Mouse (Mus musculus) liver, adult 10 weeks (tissue): ENCODE data around the gene Slc26a8. TPM values are rescaled to one million over a fixed set of nuclear protein-coding genes. Genes with fewer than 3 reads are reported as not detected.

Source experiments
- polyA plus RNA-seq: library from polyadenylated mRNA; stranded (reverse); fragments of 350-450 nt; fragmentation: Illumina TruSeq; extraction: RNeasy Lipid Tissue Mini Kit (QIAGEN cat#74804); gene quantifications from one replicate; pipeline ENCODE4 v1.2.3, GENCODE M21; 2014; ENCODE audit warnings: low read depth, low replicate concordance

Slc26a8 gene
- not detected for polyA plus RNA-seq

DNA sequence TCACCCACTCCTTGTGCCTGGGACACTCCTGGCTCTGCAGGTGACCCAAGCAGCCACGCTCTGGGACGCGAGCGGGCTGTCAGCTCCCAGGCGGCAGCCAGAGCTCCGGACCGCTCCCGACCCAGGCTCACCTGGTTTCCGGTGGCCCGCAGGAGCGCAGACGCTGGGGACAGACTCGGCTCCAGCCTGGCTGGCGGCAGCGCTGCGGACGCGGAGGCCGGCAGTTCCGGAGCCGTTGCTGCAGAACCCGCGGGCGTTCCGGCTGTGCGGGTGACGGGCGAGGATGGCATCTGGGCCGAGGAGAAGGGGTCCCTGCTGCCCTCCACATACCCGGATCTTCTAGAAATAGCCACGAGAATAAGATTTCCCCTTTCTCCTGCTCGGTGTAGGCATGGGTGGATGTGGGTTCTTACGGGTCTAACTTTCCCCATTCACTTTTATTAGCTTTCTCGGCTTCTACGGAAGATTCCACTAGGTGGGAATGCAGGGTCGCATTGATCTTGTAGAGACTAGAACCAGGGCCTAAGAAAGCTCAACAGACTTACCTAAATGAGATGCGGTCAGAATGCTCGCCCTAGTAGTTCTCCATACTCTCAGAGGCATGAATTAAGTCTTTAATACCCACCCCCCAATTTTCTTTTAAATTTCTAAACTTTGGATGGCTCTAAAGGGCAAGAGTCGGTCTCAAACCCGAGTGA, at the start of gene Slc26a8:
Gene Slc26a8, minus strand, starts transcription at position 648 of the 698 bp plus-strand sequence.

DNA sequence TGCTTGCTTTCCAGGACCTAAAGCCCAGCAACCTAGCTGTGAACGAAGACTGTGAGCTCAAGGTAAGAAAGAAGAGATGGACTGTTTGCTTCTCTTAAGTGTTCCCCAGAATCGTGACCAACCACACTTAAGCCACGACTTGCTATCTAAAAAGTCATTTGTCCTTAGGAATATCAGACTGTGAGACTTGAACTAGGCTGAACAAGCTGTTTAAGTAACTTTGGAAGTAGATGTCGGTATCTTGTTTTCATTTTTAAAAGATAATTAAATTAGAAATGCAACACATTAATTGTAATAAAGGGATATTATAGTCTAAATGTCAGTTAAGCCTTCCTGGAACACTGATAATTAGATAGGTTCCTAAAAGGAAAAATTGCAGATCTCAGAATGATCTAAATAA, 35.8 kb upstream of the Slc26a8 start, which contains the start of gene AC170998.1:
Gene AC170998.1, plus strand, starts transcription at position 301 of the 400 bp plus-strand sequence.

DNA sequence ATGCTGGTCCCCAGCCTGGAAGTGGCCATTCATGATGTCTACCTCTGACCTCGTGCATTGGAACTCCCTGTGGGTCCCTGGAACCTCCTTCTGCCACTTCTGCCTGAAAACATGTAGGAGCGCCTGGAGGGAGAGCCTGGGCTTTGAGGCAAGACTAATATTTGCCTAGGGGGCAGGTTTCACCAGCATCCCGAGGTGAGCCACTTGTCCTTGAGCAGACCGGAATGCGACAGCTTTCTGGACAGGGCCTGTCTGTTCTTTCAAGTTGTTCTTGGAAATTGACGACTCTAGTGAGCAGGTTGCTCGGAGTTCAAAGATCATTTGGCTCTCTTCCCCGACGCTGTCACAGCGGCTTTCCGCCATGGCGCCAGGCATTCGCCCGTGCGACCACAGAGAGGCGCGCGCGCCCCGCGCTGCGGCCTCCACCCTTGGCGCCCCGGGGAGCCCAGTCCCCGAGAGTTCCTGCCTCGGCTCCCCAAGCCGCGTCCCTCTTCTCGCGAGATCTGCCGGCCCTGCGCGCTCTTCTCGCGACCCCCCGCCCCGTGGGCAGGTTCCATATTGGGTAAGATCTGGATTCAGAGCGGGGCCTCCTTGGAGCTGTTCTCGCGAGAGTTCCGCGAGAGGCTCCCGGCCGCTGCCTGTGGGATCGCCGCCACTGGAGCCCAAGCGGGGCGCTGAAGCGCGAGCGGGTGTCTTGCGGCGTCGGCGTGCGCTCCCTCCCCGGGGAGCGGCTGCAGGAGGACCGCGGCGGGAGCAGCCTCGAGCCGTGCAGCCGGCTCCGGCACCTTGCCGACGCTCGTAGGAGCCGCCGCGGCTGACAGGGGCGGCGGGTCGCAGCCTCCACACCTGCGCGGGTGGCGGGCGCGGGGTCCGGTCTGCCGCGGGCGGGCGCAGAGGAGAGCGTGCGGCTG, 998 bp upstream of the Slc26a8 start, which contains the start of gene Mapk14:
Gene Mapk14, plus strand, starts transcription at position 554 of the 911 bp plus-strand sequence.

DNA sequence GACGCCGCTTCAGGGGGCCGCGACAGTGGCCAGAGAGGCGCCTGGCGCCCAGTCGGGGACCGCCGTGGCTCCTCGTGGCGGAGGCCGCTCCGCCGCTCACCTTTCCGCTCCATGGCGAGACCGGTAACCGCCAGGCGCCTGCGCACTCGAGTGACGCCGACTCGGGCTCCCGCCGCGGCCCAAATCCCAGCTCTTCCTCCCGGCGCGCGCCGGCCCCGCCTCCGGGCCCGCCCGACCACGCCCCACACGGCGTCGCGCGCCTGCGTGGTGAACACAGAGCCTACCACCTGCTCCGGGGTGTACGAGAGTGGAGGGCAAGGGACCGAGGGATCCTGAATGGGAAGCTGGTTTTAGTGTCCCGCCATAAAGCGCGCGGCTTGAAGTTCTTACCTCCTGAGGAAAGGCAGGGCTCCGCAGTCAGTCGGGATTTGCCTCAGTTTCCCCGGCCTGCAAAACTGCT, 67.7 kb downstream of the Slc26a8 start, which contains the start of gene Srpk1:
Gene Srpk1, minus strand, starts transcription at position 410 of the 460 bp plus-strand sequence.

Other genes starting within 250 kb of the Slc26a8 start
- gene Fkbp5, start 172.7 kb downstream of the Slc26a8 start, polyA plus RNA-seq, result 14.0 TPM
- not detected for gene Armc12, start 159.4 kb downstream of the Slc26a8 start, polyA plus RNA-seq
- not detected for gene Clpsl2, start 140.8 kb downstream of the Slc26a8 start, polyA plus RNA-seq
- not detected for gene Clps, start 129.5 kb downstream of the Slc26a8 start, polyA plus RNA-seq
- gene Lhfpl5, start 114.6 kb downstream of the Slc26a8 start, polyA plus RNA-seq, result not detected
- 28.0 TPM for gene Srpk1, start 67.5 kb downstream of the Slc26a8 start, polyA plus RNA-seq
- 44.8 TPM for gene Mapk14, start 1.1 kb upstream of the Slc26a8 start, polyA plus RNA-seq
- gene AC170998.1, start 35.9 kb upstream of the Slc26a8 start, polyA plus RNA-seq, result not detected
- gene Mapk13, start 79.1 kb upstream of the Slc26a8 start, polyA plus RNA-seq, result not detected
- 11.5 TPM for gene Brpf3, start 110.9 kb upstream of the Slc26a8 start, polyA plus RNA-seq
- not detected for gene Pnpla1, start 168.2 kb upstream of the Slc26a8 start, polyA plus RNA-seq
- not detected for gene 4930539E08Rik, start 225.1 kb upstream of the Slc26a8 start, polyA plus RNA-seq